Mouse (Mus musculus): ENCODE data around the gene Herc2. TPM values are rescaled to one million over a fixed set of nuclear protein-coding genes. Genes with fewer than 3 reads are reported as not detected.

Herc2 gene
- total RNA-seq, 2 experiments from 2014 or later = 136 to 146 TPM

- no peak for DNase-seq (ENCODE audit: low spot score in 2 of 2)
- no peak overlapping the region for H3K27ac ChIP-seq
- no peak overlapping the region for H3K4me3 ChIP-seq
- no peak for TF ChIP-seq CTCF (conservative IDR thresholded peaks at IDR 0.05)
Observed at GRCm38 (mm10) chr7:56091445-56091844, 41.4 kb downstream of the Herc2 start.

DNA sequence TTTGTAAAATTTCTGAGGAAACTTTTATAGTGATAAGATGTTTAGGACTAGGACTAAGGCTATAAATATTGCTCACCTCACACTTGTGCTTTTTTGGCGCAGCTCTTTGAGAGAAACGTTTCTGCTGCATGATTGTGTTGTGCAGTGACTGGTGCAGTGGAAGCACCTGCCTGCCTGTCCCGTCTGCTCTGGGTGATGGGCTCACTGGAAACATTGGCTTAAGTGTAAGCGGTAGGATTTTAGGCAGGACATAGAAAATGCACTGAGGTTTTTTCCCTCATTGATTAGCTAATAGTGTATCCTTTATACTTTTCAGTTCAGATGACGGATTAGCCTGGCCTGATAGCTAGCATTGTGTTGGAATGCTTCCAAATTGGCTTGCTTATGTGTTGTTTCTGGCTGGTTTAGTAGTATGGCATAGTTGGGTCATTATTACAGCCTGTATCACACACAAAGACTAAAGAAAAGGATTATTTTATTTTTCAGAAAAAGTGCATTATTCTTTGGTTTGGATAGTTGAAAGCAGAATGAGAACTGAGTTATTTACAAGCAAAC, 52.4 kb downstream of the Herc2 start:
- DNase-seq (ENCODE audit: low spot score in 2 of 2) = no peak
- Histone ChIP-seq H3K4me3 (no peak overlapping the region), H3K27ac (peak overlapping the region; percentile 29)
- TF ChIP-seq CTCF (conservative IDR thresholded peaks at IDR 0.05) = no peak

- no peak overlapping the region for H3K27ac ChIP-seq
- DNase-seq (ENCODE audit: low spot score in 2 of 2) = no peak
- no peak for TF ChIP-seq CTCF (conservative IDR thresholded peaks at IDR 0.05)
- H3K4me3 ChIP-seq = no peak overlapping the region
Observed at GRCm38 (mm10) chr7:56112999-56113398, 63.0 kb downstream of the Herc2 start.

- no peak for TF ChIP-seq CTCF (conservative IDR thresholded peaks at IDR 0.05)
- Histone ChIP-seq H3K4me3 (no peak overlapping the region), H3K27ac (peak overlapping the region; percentile 2; the same call in 1 of the 2 replicates)
- DNase-seq (ENCODE audit: low spot score in 2 of 2) = no peak
Observed at GRCm38 (mm10) chr7:56114148-56114547, 64.2 kb downstream of the Herc2 start.

DNA sequence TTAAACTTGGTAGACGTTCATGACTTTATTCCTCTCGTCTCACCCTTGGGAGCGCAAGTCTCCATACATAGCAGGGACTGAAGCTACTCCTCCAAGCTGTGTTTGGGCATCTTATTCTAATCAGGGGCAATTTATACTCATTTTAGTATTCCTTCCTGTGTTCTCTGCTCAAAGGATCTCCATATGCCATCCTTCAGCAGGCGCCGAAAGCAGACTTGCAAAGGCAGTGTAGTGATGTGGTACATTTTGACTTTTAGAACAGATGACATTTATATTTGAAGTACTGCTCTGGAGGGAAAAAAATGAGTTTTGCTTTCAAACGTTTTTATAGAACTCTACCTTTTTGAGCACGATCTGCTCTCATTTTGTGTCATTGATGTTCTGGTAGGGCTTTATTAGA, 71.0 kb downstream of the Herc2 start:
- Histone ChIP-seq H3K27ac (peak overlapping the region; percentile 83), H3K4me3 (no peak overlapping the region)
- no peak for TF ChIP-seq CTCF (conservative IDR thresholded peaks at IDR 0.05)
- DNase-seq (ENCODE audit: low spot score in 2 of 2) = peak in 1 of 2 experiments; percentile 46

DNA sequence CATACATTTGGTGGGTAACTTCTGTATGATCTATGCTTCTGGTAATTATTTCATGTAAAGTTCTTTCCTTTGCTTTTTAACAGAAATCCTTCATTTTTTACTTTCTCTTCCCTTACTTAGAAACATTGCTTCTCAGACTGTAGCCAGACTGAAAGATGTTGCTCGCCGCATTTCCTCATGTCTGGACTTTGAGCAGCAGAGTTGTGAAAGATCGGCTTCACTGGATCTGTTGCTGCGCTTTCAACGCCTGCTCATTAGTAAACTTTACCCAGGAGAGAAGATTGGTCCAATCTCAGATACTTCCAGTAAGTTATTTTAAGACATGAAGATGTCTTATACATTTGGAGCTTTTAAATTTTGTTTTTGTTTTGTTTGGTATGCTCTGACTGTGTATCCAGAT, 71.4 kb downstream of the Herc2 start:
- TF ChIP-seq CTCF (conservative IDR thresholded peaks at IDR 0.05) = no peak
- H3K27ac ChIP-seq = peak overlapping the region; percentile 83
- no peak overlapping the region for H3K4me3 ChIP-seq
- DNase-seq (ENCODE audit: low spot score in 2 of 2) = no peak

GRCm38 (mm10) chr7:56128080-56128479, 78.1 kb downstream of the Herc2 start:
- DNase-seq (ENCODE audit: low spot score in 2 of 2) = no peak
- no peak overlapping the region for H3K4me3 ChIP-seq
- TF ChIP-seq CTCF (conservative IDR thresholded peaks at IDR 0.05) = no peak
- no peak overlapping the region for H3K27ac ChIP-seq

DNA sequence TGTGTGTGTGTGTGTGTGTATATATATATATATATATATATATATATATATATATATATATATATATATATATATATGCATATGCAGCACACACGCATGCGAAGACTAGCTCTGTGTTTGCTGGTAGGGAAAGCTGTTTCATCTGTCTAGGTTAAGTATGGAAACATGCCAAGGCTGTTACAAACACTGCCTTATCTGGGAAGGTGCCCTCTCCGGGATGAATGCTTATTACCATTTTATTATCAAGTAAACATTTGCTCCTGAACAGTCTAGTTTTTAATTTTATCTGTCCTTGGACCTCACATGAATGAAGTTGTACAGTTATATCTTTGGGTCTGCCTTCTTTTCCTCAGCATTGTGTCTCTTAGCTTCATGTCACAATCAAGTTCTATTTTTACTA, 79.6 kb downstream of the Herc2 start:
- TF ChIP-seq CTCF (conservative IDR thresholded peaks at IDR 0.05) = no peak
- no peak overlapping the region for H3K4me3 ChIP-seq
- DNase-seq (ENCODE audit: low spot score in 2 of 2) = no peak
- no peak overlapping the region; the same call in 1 of the 2 replicates for H3K27ac ChIP-seq

GRCm38 (mm10) chr7:56131548-56131947, 81.6 kb downstream of the Herc2 start:
- DNase-seq (ENCODE audit: low spot score in 2 of 2) = no peak
- peak overlapping the region; percentile 32; the same call in 1 of the 2 replicates for H3K27ac ChIP-seq
- H3K4me3 ChIP-seq = no peak overlapping the region
- no peak for TF ChIP-seq CTCF (conservative IDR thresholded peaks at IDR 0.05)

DNA sequence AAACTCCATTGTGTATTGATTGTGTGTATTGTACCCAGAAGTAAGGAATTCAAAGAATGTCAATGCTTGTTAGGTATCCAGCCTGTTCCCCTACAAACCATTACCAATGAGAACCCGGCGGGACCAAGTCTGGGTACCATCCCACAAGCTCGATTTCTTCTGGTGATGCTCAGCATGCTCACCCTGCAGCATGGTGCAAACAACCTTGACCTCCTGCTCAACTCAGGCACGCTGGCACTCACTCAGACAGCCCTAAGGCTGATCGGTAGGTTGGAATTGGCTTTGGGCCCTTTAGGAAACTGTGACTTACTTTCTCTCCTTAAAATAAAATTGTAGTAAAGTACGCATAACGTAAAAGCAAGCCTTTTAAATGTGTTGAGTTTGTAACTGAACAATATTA, 88.7 kb downstream of the Herc2 start:
- H3K27ac ChIP-seq = no peak overlapping the region
- TF ChIP-seq CTCF (conservative IDR thresholded peaks at IDR 0.05) = no peak
- H3K4me3 ChIP-seq = no peak overlapping the region
- no peak for DNase-seq (ENCODE audit: low spot score in 2 of 2)

GRCm38 (mm10) chr7:56146424-56146823, 96.4 kb downstream of the Herc2 start:
- DNase-seq (ENCODE audit: low spot score in 2 of 2) = no peak
- no peak overlapping the region for H3K4me3 ChIP-seq
- no peak overlapping the region for H3K27ac ChIP-seq
- no peak for TF ChIP-seq CTCF (conservative IDR thresholded peaks at IDR 0.05)

GRCm38 (mm10) chr7:56148925-56149324, 98.9 kb downstream of the Herc2 start:
- no peak overlapping the region for H3K4me3 ChIP-seq
- no peak for DNase-seq (ENCODE audit: low spot score in 2 of 2)
- no peak overlapping the region for H3K27ac ChIP-seq
- TF ChIP-seq CTCF (conservative IDR thresholded peaks at IDR 0.05) = no peak

GRCm38 (mm10) chr7:56151885-56152676, 102.1 kb downstream of the Herc2 start:
- no peak overlapping the region for H3K4me3 ChIP-seq
- no peak for TF ChIP-seq CTCF (conservative IDR thresholded peaks at IDR 0.05)
- peak overlapping the region; percentile 36; the same call in 1 of the 2 replicates for H3K27ac ChIP-seq
- DNase-seq (ENCODE audit: low spot score in 2 of 2) = no peak

DNA sequence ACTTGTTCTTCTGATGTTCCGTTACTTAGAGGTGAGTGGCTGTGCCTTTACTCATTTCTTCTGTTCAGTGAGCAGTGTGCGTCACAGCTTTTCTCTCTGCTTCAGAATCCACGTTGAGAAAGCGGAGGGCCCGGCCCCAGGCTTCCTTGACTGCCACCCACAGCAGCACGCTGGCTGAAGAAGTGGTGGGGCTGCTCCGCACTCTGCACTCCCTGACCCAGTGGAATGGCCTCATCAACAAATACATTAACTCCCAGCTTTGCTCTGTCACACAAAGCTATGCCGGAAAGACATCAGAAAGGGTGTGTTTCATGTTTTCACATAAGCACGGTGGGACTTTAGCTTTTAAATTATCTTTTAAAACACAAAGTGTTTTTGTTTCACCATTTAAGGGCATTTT, 103.2 kb downstream of the Herc2 start:
- Histone ChIP-seq H3K4me3 (no peak overlapping the region), H3K27ac (no peak overlapping the region)
- no peak for TF ChIP-seq CTCF (conservative IDR thresholded peaks at IDR 0.05)
- no peak for DNase-seq (ENCODE audit: low spot score in 2 of 2)
